Mouse (Mus musculus) lung, postnatal 0 days (tissue): ENCODE measurements around the gene Enpp7. TPM values are rescaled to one million over a fixed set of nuclear protein-coding genes. Genes with fewer than 3 reads are reported as not detected.
A peak's percentile ranks its signal among the peaks of the same experiment; 100 is the strongest.

Experiments used
- ATAC-seq: fragments of 200-750 bp; cut with Nextera tagmentation; 2 replicates; pipeline ENCODE4 v1.8.0; 2017; ENCODE audit warnings: moderate library complexity
- DNase-seq: peaks from one replicate; pipeline ENCODE4 v3.0.0-alpha.2; 2016; ENCODE audit warnings: low spot score
- H3K27ac ChIP-seq: fragments of 300-500 bp; sonication (generic); 2 replicates; pipeline ENCODE4 v1.5.1; 2014; ENCODE audit warnings: antibody characterized with exemption, mild to moderate bottlenecking, low read length, mixed read lengths
- H3K27me3 ChIP-seq: fragments of 300-500 bp; sonication (generic); replicated peaks from 2 replicates; pipeline ENCODE4 v1.6.1; 2014; ENCODE audit warnings: low read length, mixed read lengths; ENCODE audit not compliant: insufficient read depth
- H3K36me3 ChIP-seq: fragments of 300-500 bp; sonication (generic); 2 replicates; pipeline ENCODE4 v1.6.1; 2014; ENCODE audit warnings: low read length, mixed read lengths; ENCODE audit not compliant: insufficient read depth
- H3K4me1 ChIP-seq: fragments of 300-500 bp; sonication (generic); 2 replicates; pipeline ENCODE4 v1.6.1; 2014; ENCODE audit warnings: antibody characterized with exemption, low read depth, low read length, mixed read lengths; ENCODE audit not compliant: insufficient read depth
- H3K4me2 ChIP-seq: fragments of 300-500 bp; sonication (generic); replicated peaks from 2 replicates; pipeline ENCODE4 v1.6.1; 2014; ENCODE audit warnings: low read depth, mild to moderate bottlenecking, low read length, moderate library complexity, mixed read lengths
- H3K4me3 ChIP-seq: fragments of 300-500 bp; sonication (generic); 2 replicates; pipeline ENCODE4 v1.5.1; 2014; ENCODE audit warnings: low read depth, low read length
- H3K9ac ChIP-seq: fragments of 300-500 bp; sonication (generic); replicated peaks from 2 replicates; pipeline ENCODE4 v1.6.1; 2014; ENCODE audit warnings: low read depth, mild to moderate bottlenecking
- H3K9me3 ChIP-seq: fragments of 300-500 bp; sonication (generic); 2 replicates; pipeline ENCODE4 v1.6.1; 2016; ENCODE audit warnings: low read length, mixed read lengths
- CTCF ChIP-seq: IDR thresholded peaks from 2 replicates; pipeline ENCODE4 v1.5.1; 2016; ENCODE audit warnings: antibody characterized with exemption, mild to moderate bottlenecking
- EP300 ChIP-seq: IDR thresholded peaks from 2 replicates; pipeline ENCODE4 v1.6.1; 2016; ENCODE audit warnings: antibody characterized with exemption, mild to moderate bottlenecking, control low read depth
- WGBS: fragments of 180-500 bp; shearing (Covaris S2); extraction: QIAGEN DNeasy Blood & Tissue Kit; methylation state at CpG from one replicate; pipeline ENCODE4 v1.1.7; 2014; 5-methylcytosine and 5-hydroxymethylcytosine counted together
- polyA plus RNA-seq: library from polyadenylated mRNA; unstranded; fragments of >200 nt; fragmentation: Nextera tagmentation; extraction: Ambion mirVana; gene quantifications from 2 replicates; pipeline ENCODE4 v1.2.1, GENCODE M21; 2015

Gene Enpp7
- polyA plus RNA-seq, 1 experiment from 2014 or later, result not detected

DNA sequence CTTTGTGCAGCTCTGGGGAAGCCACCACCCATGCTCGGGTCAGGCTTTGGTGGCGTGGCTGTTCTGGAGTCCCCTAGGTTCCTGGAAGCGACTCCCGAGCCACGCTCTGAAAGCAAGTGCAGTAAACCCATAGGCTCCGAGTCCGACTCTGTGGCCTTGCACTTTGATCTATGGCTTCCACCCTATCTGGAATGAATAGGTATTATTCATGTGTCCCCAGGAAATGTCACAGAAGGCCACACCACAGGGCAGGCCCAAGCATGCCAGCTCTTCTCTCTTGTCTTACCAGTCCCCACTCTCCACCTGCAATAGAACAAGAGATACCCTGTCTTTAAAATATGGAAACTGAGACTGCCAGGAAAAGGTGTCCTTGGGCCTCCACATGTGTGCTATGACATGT, 13.6 kb upstream of the Enpp7 start:
- TF ChIP-seq CTCF, result no peak
- no peak for TF ChIP-seq EP300
- H3K4me3 ChIP-seq, result no peak overlapping the region
- DNase-seq (no peak), ATAC-seq (no peak)
- no peaks in the 10 kb centered on the region for H3K36me3 ChIP-seq
- H3K9me3 ChIP-seq, result no peaks in the 10 kb centered on the region
- no peaks in the 10 kb centered on the region for H3K4me1 ChIP-seq
- no peak overlapping the region for H3K27ac ChIP-seq
- H3K9ac ChIP-seq, result no peak overlapping the region
- no peaks in the 10 kb centered on the region for H3K27me3 ChIP-seq
- H3K4me2 ChIP-seq, result no peak overlapping the region
- WGBS, result 77% methylated on average over 7 of the region's 7 CpGs

DNA sequence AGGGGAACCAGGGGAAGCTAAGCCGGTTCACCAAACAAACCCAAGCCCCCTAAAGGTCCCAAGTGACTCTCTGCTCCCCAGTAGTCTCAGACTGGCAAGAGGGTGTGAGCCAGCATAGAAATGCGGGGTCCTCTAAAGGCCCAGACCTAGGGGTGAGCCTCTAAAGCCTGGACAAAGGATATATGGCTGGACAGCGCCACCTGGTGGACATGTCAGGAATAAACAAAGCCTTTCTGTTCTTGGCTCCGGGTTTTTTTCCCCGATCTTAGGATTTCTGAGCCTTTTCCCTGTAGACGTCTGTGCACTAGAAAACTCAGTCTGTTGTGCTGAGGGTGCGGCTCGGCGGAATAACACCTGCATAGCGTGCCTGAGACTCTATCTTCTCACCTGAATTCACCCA, 12.6 kb upstream of the Enpp7 start:
- H3K9ac ChIP-seq, result no peak overlapping the region
- H3K4me3 ChIP-seq, result no peak overlapping the region
- no peaks in the 10 kb centered on the region for H3K27me3 ChIP-seq
- no peak for TF ChIP-seq EP300
- TF ChIP-seq CTCF, result peak; percentile 86
- 2% methylated on average over 10 of the region's 10 CpGs for WGBS
- no peaks in the 10 kb centered on the region for H3K9me3 ChIP-seq
- H3K36me3 ChIP-seq, result no peaks in the 10 kb centered on the region
- DNase-seq (peak; percentile 73), ATAC-seq (peak; percentile 26; the same call in 1 of the 2 replicates)
- H3K27ac ChIP-seq, result no peak overlapping the region
- no peaks in the 10 kb centered on the region for H3K4me1 ChIP-seq
- peak overlapping the region; percentile 36; the same call in 1 of the 2 replicates for H3K4me2 ChIP-seq

DNA sequence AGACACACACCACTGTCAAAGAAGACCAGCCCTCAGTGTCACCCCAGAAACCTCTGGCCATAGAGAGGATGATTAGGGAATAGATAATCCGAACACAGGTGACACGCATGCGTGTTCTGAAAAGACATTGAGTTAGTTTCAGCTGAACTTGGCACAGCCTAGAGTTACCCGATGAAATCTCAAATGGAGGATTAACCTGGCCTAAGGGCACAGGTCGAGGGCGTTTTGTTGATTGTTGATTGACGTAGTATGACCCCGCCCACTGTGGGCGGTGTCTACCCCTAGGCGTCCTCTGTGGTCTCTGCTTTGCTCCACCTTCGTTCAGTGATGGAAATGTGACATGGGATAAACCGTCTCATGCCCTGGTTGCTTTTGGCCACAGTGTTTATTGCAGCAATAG, 12.1 kb upstream of the Enpp7 start:
- no peak overlapping the region for H3K9ac ChIP-seq
- peak overlapping the region; percentile 36; the same call in 1 of the 2 replicates for H3K4me2 ChIP-seq
- no peaks in the 10 kb centered on the region for H3K9me3 ChIP-seq
- TF ChIP-seq CTCF (no peak), EP300 (no peak)
- DNase-seq, result peak; percentile 12
- no peaks in the 10 kb centered on the region for H3K27me3 ChIP-seq
- H3K4me3 ChIP-seq, result no peak overlapping the region
- H3K36me3 ChIP-seq, result no peaks in the 10 kb centered on the region
- WGBS, result 15% methylated on average over 12 of the region's 12 CpGs
- no peaks in the 10 kb centered on the region for H3K4me1 ChIP-seq
- H3K27ac ChIP-seq, result no peak overlapping the region
- peak; percentile 50 for ATAC-seq

DNA sequence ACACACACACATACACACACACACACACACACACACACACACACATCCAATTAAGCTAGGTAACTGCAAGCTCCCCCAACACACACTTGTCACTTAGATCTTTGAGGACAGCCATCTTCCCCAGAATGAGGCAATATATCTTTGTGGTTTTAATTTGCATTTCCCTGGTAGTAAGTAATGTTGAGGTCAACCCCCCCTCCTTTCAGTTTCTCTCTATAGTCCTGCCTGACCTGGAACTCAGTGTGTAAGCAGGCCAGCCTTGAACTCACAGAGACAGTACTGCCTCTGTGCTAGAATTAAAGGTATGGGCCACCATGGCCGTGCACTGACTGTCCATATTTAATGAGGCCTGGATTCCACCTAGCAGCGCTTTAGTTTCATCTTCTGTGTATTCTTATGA, 7.6 kb upstream of the Enpp7 start:
- no peaks in the 10 kb centered on the region for H3K36me3 ChIP-seq
- H3K27me3 ChIP-seq, result no peaks in the 10 kb centered on the region
- WGBS, result 73% methylated on average over 2 of the region's 2 CpGs
- no peak for ATAC-seq
- no peaks in the 10 kb centered on the region for H3K9me3 ChIP-seq
- H3K27ac ChIP-seq, result no peak overlapping the region
- no peak for TF ChIP-seq EP300
- H3K9ac ChIP-seq, result no peak overlapping the region
- no peak overlapping the region; the same call in 1 of the 2 replicates for H3K4me2 ChIP-seq
- H3K4me1 ChIP-seq, result no peaks in the 10 kb centered on the region
- no peak for DNase-seq
- no peak overlapping the region for H3K4me3 ChIP-seq

DNA sequence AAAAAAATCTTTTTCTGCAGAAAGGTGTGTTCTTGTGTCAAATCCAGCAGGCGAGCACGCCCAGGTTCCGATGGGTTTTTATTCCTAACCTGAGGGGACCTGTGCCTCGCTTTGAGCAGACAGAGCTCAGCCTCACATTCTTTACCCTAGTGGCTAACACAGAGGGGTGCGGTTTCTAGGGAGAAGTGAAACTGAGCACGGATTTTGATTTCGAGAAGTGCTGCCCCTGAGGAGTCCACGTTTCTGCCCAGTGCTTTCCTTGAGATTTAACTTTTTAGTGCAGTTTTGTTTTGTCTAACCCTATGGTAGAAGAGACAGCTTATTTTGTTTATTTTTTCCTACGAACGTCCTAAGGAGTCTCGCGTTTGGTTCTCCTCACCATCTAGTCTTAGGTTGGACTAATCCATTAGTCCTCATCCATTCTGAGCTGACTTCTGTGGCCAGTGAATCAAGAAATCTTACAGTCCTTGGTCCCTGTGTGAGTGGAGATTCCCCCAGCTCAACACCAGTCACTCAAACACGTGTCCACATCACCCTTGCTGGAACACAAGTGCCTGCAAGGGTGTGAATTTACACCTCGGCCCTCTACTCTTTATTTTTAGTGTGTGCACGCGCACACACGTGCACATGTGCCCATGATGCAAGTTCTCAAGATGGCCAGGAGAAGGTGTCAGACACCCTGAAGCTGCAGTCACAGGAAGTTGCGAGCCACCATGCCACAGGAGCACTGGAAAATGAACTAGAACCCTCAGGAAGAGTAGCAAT, 6.8 kb upstream of the Enpp7 start:
- H3K4me1 ChIP-seq, result no peaks in the 10 kb centered on the region
- H3K27me3 ChIP-seq, result no peaks in the 10 kb centered on the region
- TF ChIP-seq CTCF (peak; percentile 32), EP300 (no peak)
- WGBS, result 53% methylated on average over 18 of the region's 18 CpGs
- no peak overlapping the region for H3K27ac ChIP-seq
- H3K4me2 ChIP-seq, result no peak overlapping the region; the same call in 1 of the 2 replicates
- H3K9me3 ChIP-seq, result no peaks in the 10 kb centered on the region
- no peak for ATAC-seq
- DNase-seq, result peak; percentile 36
- no peak overlapping the region for H3K4me3 ChIP-seq
- no peak overlapping the region for H3K9ac ChIP-seq
- H3K36me3 ChIP-seq, result no peaks in the 10 kb centered on the region

DNA sequence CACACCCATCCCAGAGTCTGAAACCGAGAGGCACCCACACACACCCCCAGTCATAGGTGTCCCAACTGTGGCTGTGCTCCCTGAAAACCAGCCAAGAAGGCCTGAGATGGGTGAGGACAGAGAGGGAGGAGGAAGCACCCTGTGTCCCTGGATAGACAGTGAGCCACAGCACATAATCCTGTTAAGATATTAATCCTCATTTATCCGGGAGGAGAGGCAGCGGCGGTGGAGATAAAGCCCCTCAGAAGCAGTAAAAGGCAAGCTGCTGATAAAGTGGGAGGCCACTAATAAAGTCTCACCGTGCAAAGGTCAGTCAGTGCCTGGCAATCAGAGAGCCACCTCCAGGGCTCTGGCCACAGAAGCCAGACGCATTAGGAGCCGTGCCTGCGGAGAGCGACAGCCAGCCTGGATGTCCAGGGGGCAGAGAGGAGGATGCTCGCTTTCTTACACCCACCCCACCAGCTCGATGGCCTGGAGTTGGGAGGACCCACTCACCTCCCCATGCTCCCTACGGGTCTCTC, 5.3 kb upstream of the Enpp7 start:
- Histone ChIP-seq H3K4me3 (no peak overlapping the region), H3K9me3 (no peaks in the 10 kb centered on the region), H3K36me3 (no peaks in the 10 kb centered on the region), H3K27me3 (no peaks in the 10 kb centered on the region), H3K27ac (no peak overlapping the region), H3K4me1 (no peaks in the 10 kb centered on the region), H3K9ac (no peak overlapping the region), H3K4me2 (no peak overlapping the region)
- DNase-seq, result no peak
- WGBS, result 54% methylated on average over 12 of the region's 12 CpGs
- no peak for TF ChIP-seq CTCF
- no peak for TF ChIP-seq EP300
- ATAC-seq, result no peak
